In genomic region chr11:121081120-121081519, GRCm38 (mm10) we compare ENCODE assay signal across 32 mouse cellular contexts. TPM values are rescaled to one million over a fixed set of nuclear protein-coding genes. Genes with fewer than 3 reads are reported as not detected.
DNase-seq lines count a peak whose midpoint lies in the region; ATAC-seq and TF ChIP-seq lines count a peak whose summit lies in the region.
"Had no signal": no experiment of that assay in that cellular context is flagged by ENCODE, and none has a peak within 500 bp of the region (broad histone marks: within the 10 kb centered on the region; RNA-seq: fewer than 3 reads in every experiment).

Sectm1a (minus strand) TSS chr11:121081220.

- H3K4me2 ChIP-seq in liver, embryonic 12.5 days: no peak within 1 kb of the TSS
- no peak within 1 kb of the TSS for H3K4me2 ChIP-seq in stomach, postnatal 0 days (replicated peaks; ENCODE audit: low read depth)
- H3K4me2 ChIP-seq: embryonic facial prominence, embryonic 13.5 days; forebrain, embryonic 12.5 days; forebrain, embryonic 15.5 days; heart, embryonic 13.5 days; hindbrain, embryonic 12.5 days; hindbrain, embryonic 15.5 days had no signal

- WGBS in liver, adult 2 months: 79% methylated on average over 3 of the region's 3 CpGs
- 56% methylated on average over 3 of the region's 3 CpGs for WGBS in liver, embryonic 12.5 days (ENCODE audit: insufficient replicate concordance)
- WGBS in spleen, adult 2 months: 83% methylated on average over 3 of the region's 3 CpGs
- whole genome bisulfite sequencing in stomach, postnatal 0 days: 52% methylated on average over 3 of the region's 3 CpGs

- no peak within 1 kb of the TSS for H3K27ac ChIP-seq in liver, adult 2 months (replicated peaks; ENCODE audit: insufficient read depth, low read depth, low read length)
- H3K27ac ChIP-seq in liver, embryonic 12.5 days: no peak within 1 kb of the TSS
- H3K27ac ChIP-seq in spleen, adult 2 months (ENCODE audit: insufficient read depth, low read length): peak within 1 kb of the TSS; percentile 81; the same call in 1 of the 2 replicates
- no peak within 1 kb of the TSS for H3K27ac ChIP-seq in stomach, postnatal 0 days (replicated peaks)
- H3K27ac ChIP-seq: embryonic facial prominence, embryonic 10.5 days; embryonic facial prominence, embryonic 13.5 days; forebrain, embryonic 12.5 days; forebrain, embryonic 15.5 days; heart, embryonic 10.5 days; heart, embryonic 13.5 days; hindbrain, embryonic 12.5 days; hindbrain, embryonic 15.5 days had no signal

- no peak within 1 kb of the TSS for H3K4me3 ChIP-seq in liver, adult 2 months (ENCODE audit: insufficient read depth, low read depth, low read length)
- H3K4me3 ChIP-seq in liver, embryonic 12.5 days: no peak within 1 kb of the TSS
- no peak within 1 kb of the TSS for H3K4me3 ChIP-seq in spleen, adult 2 months (ENCODE audit: extremely low read depth, insufficient read depth, insufficient read length)
- no peak within 1 kb of the TSS for H3K4me3 ChIP-seq in stomach, postnatal 0 days (ENCODE audit: low read depth, low read length)
- H3K4me3 ChIP-seq: embryonic facial prominence, embryonic 10.5 days; embryonic facial prominence, embryonic 13.5 days; erythroblast, embryonic 14.5 days; forebrain, embryonic 12.5 days; forebrain, embryonic 15.5 days; heart, embryonic 10.5 days; heart, embryonic 13.5 days; hindbrain, embryonic 12.5 days; hindbrain, embryonic 15.5 days had no signal

- H3K9ac ChIP-seq in liver, adult 2 months (ENCODE audit: low read depth, low read length): peak within 1 kb of the TSS; percentile 37
- no peak within 1 kb of the TSS for H3K9ac ChIP-seq in liver, embryonic 12.5 days
- no peak within 1 kb of the TSS for H3K9ac ChIP-seq in stomach, postnatal 0 days (ENCODE audit: low read length)
- H3K9ac ChIP-seq: embryonic facial prominence, embryonic 13.5 days; forebrain, embryonic 12.5 days; forebrain, embryonic 15.5 days; heart, embryonic 13.5 days; hindbrain, embryonic 12.5 days; hindbrain, embryonic 15.5 days had no signal

- H3K27me3 ChIP-seq in liver, adult 2 months (ENCODE audit: control insufficient read depth, insufficient read depth, low read length): no peaks in the 10 kb centered on the region
- H3K27me3 ChIP-seq in liver, embryonic 12.5 days (replicated peaks): 0 out of 2 replicates have a peak, but pooled peaks cover 8% of the 10 kb centered on the region
- H3K27me3 ChIP-seq in spleen, adult 2 months (ENCODE audit: control insufficient read depth, insufficient read depth, low read length): no peaks in the 10 kb centered on the region
- no peaks in the 10 kb centered on the region for H3K27me3 ChIP-seq in stomach, postnatal 0 days (ENCODE audit: control insufficient read depth, insufficient read depth, low read length)
- H3K27me3 ChIP-seq: embryonic facial prominence, embryonic 13.5 days; forebrain, embryonic 12.5 days; forebrain, embryonic 15.5 days; hindbrain, embryonic 12.5 days; hindbrain, embryonic 15.5 days had no signal

- 0 out of 2 replicates have a peak, but pooled peaks cover 3% of the 10 kb centered on the region for H3K4me1 ChIP-seq in liver, adult 2 months (ENCODE audit: control insufficient read depth, insufficient read depth, low read length)
- 0 out of 2 replicates have a peak, but pooled peaks cover 3% of the 10 kb centered on the region for H3K4me1 ChIP-seq in liver, embryonic 12.5 days
- H3K4me1 ChIP-seq in spleen, adult 2 months (ENCODE audit: control insufficient read depth, insufficient read depth, insufficient read length): peaks cover 10% of the 10 kb centered on the region; the same call in 1 of the 2 replicates
- no peaks in the 10 kb centered on the region for H3K4me1 ChIP-seq in stomach, postnatal 0 days (replicated peaks; ENCODE audit: control insufficient read depth, insufficient read depth)
- H3K4me1 ChIP-seq: embryonic facial prominence, embryonic 10.5 days; forebrain, embryonic 12.5 days; forebrain, embryonic 15.5 days; hindbrain, embryonic 12.5 days; hindbrain, embryonic 15.5 days had no signal

- no peaks in the 10 kb centered on the region for H3K36me3 ChIP-seq in liver, adult 2 months (ENCODE audit: control insufficient read depth, insufficient read depth, low read length)
- no peaks in the 10 kb centered on the region for H3K36me3 ChIP-seq in liver, embryonic 12.5 days
- no peaks in the 10 kb centered on the region for H3K36me3 ChIP-seq in spleen, adult 2 months (ENCODE audit: control insufficient read depth, insufficient read depth, low read length)
- no peaks in the 10 kb centered on the region for H3K36me3 ChIP-seq in stomach, postnatal 0 days (ENCODE audit: control insufficient read depth, insufficient read depth, low read length)
- H3K36me3 ChIP-seq: embryonic facial prominence, embryonic 10.5 days; embryonic facial prominence, embryonic 13.5 days; forebrain, embryonic 12.5 days; forebrain, embryonic 15.5 days; heart, embryonic 10.5 days; heart, embryonic 13.5 days; hindbrain, embryonic 12.5 days; hindbrain, embryonic 15.5 days had no signal

- H3K9me3 ChIP-seq in liver, embryonic 12.5 days (replicated peaks): no peaks in the 10 kb centered on the region
- no peaks in the 10 kb centered on the region for H3K9me3 ChIP-seq in stomach, postnatal 0 days (ENCODE audit: control insufficient read depth, low read length)
- H3K9me3 ChIP-seq: embryonic facial prominence, embryonic 10.5 days; embryonic facial prominence, embryonic 13.5 days; forebrain, embryonic 12.5 days; forebrain, embryonic 15.5 days; heart, embryonic 10.5 days; heart, embryonic 13.5 days; hindbrain, embryonic 12.5 days; hindbrain, embryonic 15.5 days had no signal

- no peaks in the 10 kb centered on the region for H3K79me2 ChIP-seq in liver, adult 2 months (ENCODE audit: control insufficient read depth, insufficient read depth, low read length)

- ATAC-seq in liver, embryonic 12.5 days: no peak
- ATAC-seq in stomach, postnatal 0 days (ENCODE audit: low FRiP score, low TSS enrichment): no peak
- ATAC-seq: activated CD4-positive, CD25-positive, alpha-beta regulatory T cell, adult 4 months; CD4-positive, CD25-positive, alpha-beta regulatory T cell, adult 4 months; forebrain, embryonic 15.5 days had no signal

- TF ChIP-seq CTCF in liver, adult 2 months (IDR thresholded peaks at IDR 0.05; ENCODE audit: low read depth, low read length): no peak
- TF ChIP-seq CTCF in spleen, adult 2 months (IDR thresholded peaks at IDR 0.05; ENCODE audit: extremely low read depth, insufficient read depth, insufficient read length, insufficient replicate concordance): no peak
- TF ChIP-seq CTCF in stomach, postnatal 0 days (IDR thresholded peaks at IDR 0.05; ENCODE audit: low read depth): no peak

- no peak for TF ChIP-seq EP300 in stomach, postnatal 0 days (optimal IDR thresholded peaks at IDR 0.05)

- no peak for DNase-seq in liver, adult 2 months (ENCODE audit: extremely low read depth, low read depth, low spot score)
- DNase-seq in spleen, adult 2 months (ENCODE audit: low read depth in 1 of 2, low spot score in 2 of 2): no peak
- DNase-seq in spleen, postnatal 36 days (ENCODE audit: low spot score in 2 of 2): no peak
- DNase-seq in stomach, postnatal 0 days (ENCODE audit: low spot score): no peak
- no peak for DNase-seq in thymus, postnatal 36 days
- DNase-seq: adrenal gland, adult 8-10 months; adrenal gland, postnatal 25 days; cerebellum, adult 11-12 months; cerebellum, adult 8-10 months; cerebellum, postnatal 10 days; cerebellum, postnatal 36 days; embryo, embryonic 11 days; gastrocnemius, postnatal 25 days; heart, adult 18-20 months had no signal

- no peak for TF ChIP-seq POLR2A in liver, adult 2 months (IDR thresholded peaks at IDR 0.05; ENCODE audit: extremely low read depth, insufficient read depth, low read length)
- TF ChIP-seq POLR2A in spleen, adult 2 months (IDR thresholded peaks at IDR 0.05; ENCODE audit: low read depth, low read length): no peak

RNA-seq across cellular contexts. Expression of gene Sectm1a, which starts in this region (rescaled TPM):
- total RNA-seq in liver, adult 2 months (2014; rRNA removed): 0.55 and 0.67 TPM in 2 replicates
- 0.76 and 0.81 TPM in 2 replicates for polyA plus RNA-seq in liver, adult 2 months (2012; rRNA removed)
- 0.37 and 0.43 TPM in 2 replicates for polyA plus RNA-seq in liver, embryonic 12.5 days (2016; fragmentation: Nextera tagmentation; extraction: Ambion mirVana)
- polyA plus RNA-seq in spleen, adult 2 months (2012; rRNA removed): 5.0 and 8.9 TPM in 2 replicates
- 11.8 and 13.2 TPM in 2 replicates for polyA plus RNA-seq in stomach, postnatal 0 days (2015; fragmentation: Nextera tagmentation; extraction: Ambion mirVana)
- total RNA-seq: adrenal gland, postnatal 25 days; gastrocnemius, adult 8-10 months; gastrocnemius, postnatal 25 days; heart, postnatal 25 days; hematopoietic stem cell, adult 5-6 weeks had no signal
- polyA plus RNA-seq: activated CD4-positive, CD25-positive, alpha-beta regulatory T cell, adult 4 months; brain, embryonic 14.5 days; C2C12; CD4-positive, CD25-positive, alpha-beta regulatory T cell, adult 4 months; cortical plate, adult 2 months; embryonic facial prominence, embryonic 10.5 days; erythroblast, embryonic 14.5 days; forebrain, embryonic 12.5 days; forebrain, embryonic 15.5 days; heart, embryonic 10.5 days; heart, embryonic 13.5 days; hindbrain, embryonic 12.5 days had no signal
